Mouse (Mus musculus) stomach, embryonic 14.5 days (tissue): Measurements from ENCODE around the gene Agtr1b. TPM values are rescaled to one million over a fixed set of nuclear protein-coding genes. Genes with fewer than 3 reads are reported as not detected.

Experiments used
- ATAC-seq: fragments of 200-750 bp; cut with Nextera tagmentation; 2 replicates; pipeline ENCODE4 v1.8.0; 2017; ENCODE audit warnings: low read depth, moderate TSS enrichment; ENCODE audit not compliant: insufficient number of reproducible peaks, insufficient read depth, low FRiP score
- H3K27ac ChIP-seq: fragments of 300-500 bp; sonication (generic); 2 replicates; pipeline ENCODE4 v1.5.1; 2014; ENCODE audit warnings: mild to moderate bottlenecking, low read length, moderate library complexity, mixed read lengths
- H3K27me3 ChIP-seq: fragments of 300-500 bp; sonication (generic); 2 replicates; pipeline ENCODE4 v1.6.1; 2014; ENCODE audit warnings: low read length, control low read depth, mixed read lengths; ENCODE audit not compliant: control insufficient read depth, insufficient read depth
- H3K36me3 ChIP-seq: fragments of 300-500 bp; sonication (generic); 2 replicates; pipeline ENCODE4 v1.6.1; 2014; ENCODE audit warnings: mild to moderate bottlenecking, control low read depth, low read length, moderate library complexity, mixed read lengths; ENCODE audit not compliant: control insufficient read depth, insufficient read depth
- H3K4me1 ChIP-seq: fragments of 300-500 bp; sonication (generic); 2 replicates; pipeline ENCODE4 v1.6.1; 2014; ENCODE audit warnings: low read length, control low read depth, mixed read lengths; ENCODE audit not compliant: control insufficient read depth, insufficient read depth
- H3K4me2 ChIP-seq: fragments of 300-500 bp; sonication (generic); replicated peaks from 2 replicates; pipeline ENCODE4 v1.6.1; 2014; ENCODE audit warnings: low read depth, low read length, control low read depth
- H3K4me3 ChIP-seq: fragments of 300-500 bp; sonication (generic); 2 replicates; pipeline ENCODE4 v1.5.1; 2014; ENCODE audit warnings: low read depth, low read length, control low read depth
- H3K9ac ChIP-seq: fragments of 300-500 bp; sonication (generic); replicated peaks from 2 replicates; pipeline ENCODE4 v1.6.1; 2014; ENCODE audit warnings: low read depth, mild to moderate bottlenecking, control low read depth, low read length, moderate library complexity, mixed read lengths
- H3K9me3 ChIP-seq: fragments of 300-500 bp; sonication (generic); 2 replicates; pipeline ENCODE4 v1.6.1; 2016; ENCODE audit warnings: low read depth, low read length, control low read depth; ENCODE audit not compliant: control insufficient read depth
- WGBS: fragments of 180-500 bp; shearing (Covaris S2); extraction: QIAGEN DNeasy Blood & Tissue Kit; methylation state at CpG from one replicate; pipeline ENCODE4 v1.1.7; 2014; 5-methylcytosine and 5-hydroxymethylcytosine counted together
- polyA plus RNA-seq: library from polyadenylated mRNA; unstranded; fragments of >200 nt; fragmentation: Nextera tagmentation; extraction: Ambion mirVana; gene quantifications from 2 replicates; pipeline ENCODE4 v1.2.1, GENCODE M21; 2014

The Agtr1b gene
- 6.6 and 6.8 TPM in 2 replicates for polyA plus RNA-seq

- peak within 1 kb of the TSS; percentile 29 for H3K4me3 ChIP-seq
- H3K27ac ChIP-seq = peak within 1 kb of the TSS; percentile 13; the same call in 1 of the 2 replicates
- 12% methylated on average over 19 of the region's 19 CpGs for WGBS
- no peak within 1 kb of the TSS; the same call in 1 of the 2 replicates for H3K9ac ChIP-seq
- H3K4me1 ChIP-seq = no peaks in the 10 kb centered on the region
- no peaks in the 10 kb centered on the region for H3K27me3 ChIP-seq
- no peaks in the 10 kb centered on the region for H3K36me3 ChIP-seq
- H3K4me2 ChIP-seq = peak within 1 kb of the TSS; percentile 44
- peak; percentile 90 for ATAC-seq
- no peaks in the 10 kb centered on the region for H3K9me3 ChIP-seq
These were observed at the start of gene Agtr1b for GRCm38 (mm10) chr3:20366558-20367522. Gene Agtr1b (minus strand): TSS chr3:20367177.

- Histone ChIP-seq H3K9me3 (no peaks in the 10 kb centered on the region), H3K4me1 (no peaks in the 10 kb centered on the region), H3K27ac (peak overlapping the region; percentile 44; the same call in 1 of the 2 replicates), H3K27me3 (no peaks in the 10 kb centered on the region), H3K4me2 (no peak overlapping the region), H3K4me3 (no peak overlapping the region), H3K36me3 (no peaks in the 10 kb centered on the region), H3K9ac (no peak overlapping the region)
- no peak for ATAC-seq
These were observed 13.4 kb downstream of the Agtr1b start for GRCm38 (mm10) chr3:20353598-20353997.

- Histone ChIP-seq H3K4me1 (no peaks in the 10 kb centered on the region), H3K4me3 (no peak overlapping the region), H3K9ac (no peak overlapping the region), H3K9me3 (no peaks in the 10 kb centered on the region), H3K27me3 (no peaks in the 10 kb centered on the region), H3K27ac (no peak overlapping the region), H3K36me3 (no peaks in the 10 kb centered on the region), H3K4me2 (no peak overlapping the region)
- no peak for ATAC-seq
These were observed 18.8 kb downstream of the Agtr1b start for GRCm38 (mm10) chr3:20348206-20348605.

- no peak for ATAC-seq
- Histone ChIP-seq H3K4me2 (no peak overlapping the region), H3K27me3 (no peaks in the 10 kb centered on the region), H3K4me3 (no peak overlapping the region), H3K27ac (no peak overlapping the region), H3K9ac (no peak overlapping the region), H3K9me3 (no peaks in the 10 kb centered on the region), H3K4me1 (no peaks in the 10 kb centered on the region), H3K36me3 (no peaks in the 10 kb centered on the region)
- WGBS = 94% methylated on average over 1 of the region's 1 CpGs
These were observed 26.6 kb downstream of the Agtr1b start for GRCm38 (mm10) chr3:20340402-20340801.

GRCm38 (mm10) chr3:20334681-20335080, 32.3 kb downstream of the Agtr1b start:
- Histone ChIP-seq H3K27me3 (no peaks in the 10 kb centered on the region), H3K27ac (no peak overlapping the region), H3K4me1 (no peaks in the 10 kb centered on the region), H3K9me3 (no peaks in the 10 kb centered on the region), H3K9ac (no peak overlapping the region), H3K4me2 (no peak overlapping the region), H3K4me3 (no peak overlapping the region), H3K36me3 (no peaks in the 10 kb centered on the region)
- 65% methylated on average over 5 of the region's 5 CpGs for WGBS
- no peak for ATAC-seq

- Histone ChIP-seq H3K36me3 (no peaks in the 10 kb centered on the region), H3K4me1 (no peaks in the 10 kb centered on the region), H3K4me3 (no peak overlapping the region), H3K9ac (no peak overlapping the region), H3K27ac (no peak overlapping the region), H3K4me2 (no peak overlapping the region), H3K27me3 (no peaks in the 10 kb centered on the region), H3K9me3 (no peaks in the 10 kb centered on the region)
- 31% methylated on average over 1 of the region's 1 CpGs for WGBS
- ATAC-seq = no peak
These were observed 49.7 kb downstream of the Agtr1b start for GRCm38 (mm10) chr3:20317233-20317632.

GRCm38 (mm10) chr3:20309142-20309541, 57.8 kb downstream of the Agtr1b start:
- no peak overlapping the region for H3K27ac ChIP-seq
- H3K36me3 ChIP-seq = no peaks in the 10 kb centered on the region
- H3K9me3 ChIP-seq = no peaks in the 10 kb centered on the region
- no peak for ATAC-seq
- no peaks in the 10 kb centered on the region for H3K27me3 ChIP-seq
- no peak overlapping the region for H3K4me2 ChIP-seq
- 72% methylated on average over 4 of the region's 4 CpGs for WGBS
- no peaks in the 10 kb centered on the region for H3K4me1 ChIP-seq
- H3K9ac ChIP-seq = no peak overlapping the region
- no peak overlapping the region for H3K4me3 ChIP-seq

- H3K27ac ChIP-seq = no peak overlapping the region
- ATAC-seq = peak; percentile 79
- no peak overlapping the region for H3K4me2 ChIP-seq
These were observed 59.7 kb downstream of the Agtr1b start for GRCm38 (mm10) chr3:20307256-20307655.

More at GRCm38 (mm10) chr3:20307256-20307655, 59.7 kb downstream of the Agtr1b start:
- Histone ChIP-seq H3K4me3 (no peak overlapping the region), H3K4me1 (no peaks in the 10 kb centered on the region), H3K36me3 (no peaks in the 10 kb centered on the region), H3K9me3 (no peaks in the 10 kb centered on the region), H3K9ac (no peak overlapping the region), H3K27me3 (no peaks in the 10 kb centered on the region)
- WGBS = 68% methylated on average over 4 of the region's 4 CpGs
